Mouse (Mus musculus): Measurements from ENCODE around the gene Nkain2. TPM values are rescaled to one million over a fixed set of nuclear protein-coding genes. Genes with fewer than 3 reads are reported as not detected.
A peak's percentile ranks its signal among the peaks of the same experiment; 100 is the strongest.

Nkain2 gene
- total and polyA plus RNA-seq, 2 experiments from 2014 or later = 23.3 to 45.0 TPM

GRCm38 (mm10) chr10:32312754-32313153 lies 577.5 kb downstream of the Nkain2 start:
- Histone ChIP-seq H3K9ac (replicated peaks; ENCODE audit: low read length, poor library complexity, severe bottlenecking) (no peak overlapping the region), H3K36me3 (ENCODE audit: insufficient read depth, low read length) (no peaks in the 10 kb centered on the region), H3K4me2 (ENCODE audit: low read depth, low read length, poor library complexity, severe bottlenecking) (no peak overlapping the region), H3K27me3 (ENCODE audit: insufficient read depth, low read length) (no peaks in the 10 kb centered on the region), H3K27ac (ENCODE audit: low read depth, low read length) (no peak overlapping the region), H3K4me3 (ENCODE audit: low read depth, low read length) (no peak overlapping the region), H3K9me3 (ENCODE audit: low read length) (0 out of 2 replicates have a peak, but pooled peaks cover 9% of the 10 kb centered on the region), H3K4me1 (ENCODE audit: insufficient read depth, low read length) (no peaks in the 10 kb centered on the region)
- 93% methylated on average over 9 of the region's 9 CpGs for WGBS
- DNase-seq (ENCODE audit: low spot score) (no peak), ATAC-seq (ENCODE audit: low FRiP score) (no peak)
- no peak for TF ChIP-seq CTCF (IDR thresholded peaks at IDR 0.05)

GRCm38 (mm10) chr10:32301024-32301597 lies 589.2 kb downstream of the Nkain2 start:
- peak; percentile 19 for DNase-seq (ENCODE audit: low spot score)
- no peak overlapping the region for H3K4me3 ChIP-seq (ENCODE audit: low read depth, low read length)
- H3K4me2 ChIP-seq (ENCODE audit: low read depth, low read length, poor library complexity, severe bottlenecking) = no peak overlapping the region
- no peak for ATAC-seq (ENCODE audit: low FRiP score)
- H3K36me3 ChIP-seq (ENCODE audit: insufficient read depth, low read length) = no peaks in the 10 kb centered on the region
- no peaks in the 10 kb centered on the region for H3K4me1 ChIP-seq (ENCODE audit: insufficient read depth, low read length)
- peak; percentile 37 for TF ChIP-seq CTCF (IDR thresholded peaks at IDR 0.05)
- H3K27me3 ChIP-seq (ENCODE audit: insufficient read depth, low read length) = no peaks in the 10 kb centered on the region
- H3K27ac ChIP-seq (ENCODE audit: low read depth, low read length) = no peak overlapping the region
- 62% methylated on average over 3 of the region's 3 CpGs for WGBS
- no peaks in the 10 kb centered on the region for H3K9me3 ChIP-seq (ENCODE audit: low read length)
- no peak overlapping the region for H3K9ac ChIP-seq (replicated peaks; ENCODE audit: low read length, poor library complexity, severe bottlenecking)

GRCm38 (mm10) chr10:32290487-32290886 lies 599.8 kb downstream of the Nkain2 start:
- no peak for TF ChIP-seq CTCF (IDR thresholded peaks at IDR 0.05)
- H3K4me2 ChIP-seq (ENCODE audit: low read depth, low read length, poor library complexity, severe bottlenecking) = no peak overlapping the region
- H3K27ac ChIP-seq (ENCODE audit: low read depth, low read length) = no peak overlapping the region
- H3K9me3 ChIP-seq (ENCODE audit: low read length) = no peaks in the 10 kb centered on the region
- H3K27me3 ChIP-seq (ENCODE audit: insufficient read depth, low read length) = no peaks in the 10 kb centered on the region
- H3K36me3 ChIP-seq (ENCODE audit: insufficient read depth, low read length) = no peaks in the 10 kb centered on the region
- H3K9ac ChIP-seq (replicated peaks; ENCODE audit: low read length, poor library complexity, severe bottlenecking) = no peak overlapping the region
- H3K4me1 ChIP-seq (ENCODE audit: insufficient read depth, low read length) = no peaks in the 10 kb centered on the region
- 50% methylated on average over 2 of the region's 2 CpGs for WGBS
- no peak for ATAC-seq (ENCODE audit: low FRiP score)
- no peak overlapping the region for H3K4me3 ChIP-seq (ENCODE audit: low read depth, low read length)
- DNase-seq (ENCODE audit: low spot score) = no peak

DNA sequence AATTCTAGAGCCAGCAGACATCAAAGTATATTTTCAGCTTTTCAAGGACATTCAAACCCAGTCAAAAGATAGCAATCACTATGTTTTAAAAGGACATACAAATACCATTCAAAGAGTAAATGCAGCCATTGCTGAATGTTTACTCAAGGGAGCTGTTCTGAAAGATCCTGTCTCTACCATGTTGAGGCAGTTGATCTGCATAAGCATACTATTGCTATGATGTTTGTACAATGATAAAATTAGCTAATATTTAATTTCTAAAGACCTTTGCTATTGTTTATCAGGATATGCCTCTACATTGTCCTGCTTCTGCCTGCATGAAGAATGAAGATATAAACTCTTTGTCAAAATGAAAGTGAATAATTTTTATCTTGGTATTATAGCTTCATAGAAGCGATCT lies 606.6 kb downstream of the Nkain2 start:
- Histone ChIP-seq H3K4me3 (ENCODE audit: low read depth, low read length) (no peak overlapping the region), H3K27me3 (ENCODE audit: insufficient read depth, low read length) (no peaks in the 10 kb centered on the region), H3K36me3 (ENCODE audit: insufficient read depth, low read length) (no peaks in the 10 kb centered on the region), H3K9me3 (ENCODE audit: low read length) (no peaks in the 10 kb centered on the region), H3K9ac (replicated peaks; ENCODE audit: low read length, poor library complexity, severe bottlenecking) (no peak overlapping the region), H3K4me2 (ENCODE audit: low read depth, low read length, poor library complexity, severe bottlenecking) (no peak overlapping the region), H3K27ac (ENCODE audit: low read depth, low read length) (no peak overlapping the region), H3K4me1 (ENCODE audit: insufficient read depth, low read length) (no peaks in the 10 kb centered on the region)
- no peak for ATAC-seq (ENCODE audit: low FRiP score)
- no peak for TF ChIP-seq CTCF (IDR thresholded peaks at IDR 0.05)
- WGBS = 94% methylated on average over 1 of the region's 1 CpGs
- no peak for DNase-seq (ENCODE audit: low spot score)

GRCm38 (mm10) chr10:32243266-32243882 lies 646.9 kb downstream of the Nkain2 start:
- no peak for TF ChIP-seq CTCF (IDR thresholded peaks at IDR 0.05)
- no peaks in the 10 kb centered on the region for H3K4me1 ChIP-seq (ENCODE audit: insufficient read depth, low read length)
- no peaks in the 10 kb centered on the region for H3K36me3 ChIP-seq (ENCODE audit: insufficient read depth, low read length)
- ATAC-seq (ENCODE audit: low FRiP score) = no peak
- no peak overlapping the region for H3K9ac ChIP-seq (replicated peaks; ENCODE audit: low read length, poor library complexity, severe bottlenecking)
- H3K9me3 ChIP-seq (ENCODE audit: low read length) = no peaks in the 10 kb centered on the region
- H3K4me3 ChIP-seq (ENCODE audit: low read depth, low read length) = no peak overlapping the region
- 48% methylated on average over 4 of the region's 4 CpGs for WGBS
- no peak for DNase-seq (ENCODE audit: low spot score)
- no peak overlapping the region for H3K27ac ChIP-seq (ENCODE audit: low read depth, low read length)
- no peaks in the 10 kb centered on the region for H3K27me3 ChIP-seq (ENCODE audit: insufficient read depth, low read length)
- no peak overlapping the region for H3K4me2 ChIP-seq (ENCODE audit: low read depth, low read length, poor library complexity, severe bottlenecking)

DNA sequence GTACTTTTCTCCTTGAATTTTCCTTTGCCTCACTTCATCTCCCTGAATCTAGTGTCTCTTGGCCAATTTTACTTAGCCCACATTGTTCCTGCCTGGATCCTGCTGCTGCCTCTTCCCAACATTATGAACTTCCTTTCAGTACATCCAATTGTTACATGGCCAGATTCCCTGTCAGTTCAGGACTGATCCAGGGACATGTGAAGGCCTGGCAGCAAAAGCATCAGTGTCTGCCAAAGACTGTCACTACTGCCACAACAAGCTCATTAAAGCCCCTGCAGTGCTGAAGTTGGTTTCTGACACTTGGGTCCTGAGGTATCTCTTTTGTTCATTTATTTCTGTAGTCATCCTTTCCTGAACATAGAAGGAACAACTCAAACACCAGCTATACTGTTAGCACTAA lies 649.1 kb downstream of the Nkain2 start:
- ATAC-seq (ENCODE audit: low FRiP score) = no peak
- no peak for TF ChIP-seq CTCF (IDR thresholded peaks at IDR 0.05)
- no peaks in the 10 kb centered on the region for H3K9me3 ChIP-seq (ENCODE audit: low read length)

More for the DNA sequence above, 649.1 kb downstream of the Nkain2 start:
- Histone ChIP-seq H3K4me3 (ENCODE audit: low read depth, low read length) (no peak overlapping the region), H3K4me2 (ENCODE audit: low read depth, low read length, poor library complexity, severe bottlenecking) (no peak overlapping the region), H3K9ac (replicated peaks; ENCODE audit: low read length, poor library complexity, severe bottlenecking) (no peak overlapping the region), H3K27ac (ENCODE audit: low read depth, low read length) (no peak overlapping the region), H3K27me3 (ENCODE audit: insufficient read depth, low read length) (no peaks in the 10 kb centered on the region), H3K4me1 (ENCODE audit: insufficient read depth, low read length) (no peaks in the 10 kb centered on the region), H3K36me3 (ENCODE audit: insufficient read depth, low read length) (no peaks in the 10 kb centered on the region)
- DNase-seq (ENCODE audit: low spot score) = peak; percentile 70

Data from midbrain, postnatal 0 days (tissue).